Mouse (Mus musculus) stomach, postnatal 0 days (tissue): ENCODE measurements around the gene Umps. TPM values are rescaled to one million over a fixed set of nuclear protein-coding genes. Genes with fewer than 3 reads are reported as not detected.
A peak's percentile ranks its signal among the peaks of the same experiment; 100 is the strongest.

Experiments used
- ATAC-seq: fragments of 200-750 bp; cut with Nextera tagmentation; 2 replicates; pipeline ENCODE4 v1.8.0; 2017; ENCODE audit not compliant: low FRiP score, low TSS enrichment
- DNase-seq: peaks from one replicate; pipeline ENCODE4 v3.0.0-alpha.2; 2016; ENCODE audit warnings: low spot score
- H3K27ac ChIP-seq: fragments of 300-500 bp; sonication (generic); replicated peaks from 2 replicates; pipeline ENCODE4 v1.5.1; 2014; ENCODE audit warnings: mild to moderate bottlenecking, control low read depth
- H3K27me3 ChIP-seq: fragments of 300-500 bp; sonication (generic); 2 replicates; pipeline ENCODE4 v1.6.1; 2014; ENCODE audit warnings: low read length; ENCODE audit not compliant: control insufficient read depth, insufficient read depth
- H3K36me3 ChIP-seq: fragments of 300-500 bp; sonication (generic); 2 replicates; pipeline ENCODE4 v1.6.1; 2014; ENCODE audit warnings: low read length, mixed read lengths; ENCODE audit not compliant: control insufficient read depth, insufficient read depth
- H3K4me1 ChIP-seq: fragments of 300-500 bp; sonication (generic); replicated peaks from 2 replicates; pipeline ENCODE4 v1.6.1; 2014; ENCODE audit warnings: antibody characterized with exemption; ENCODE audit not compliant: control insufficient read depth, insufficient read depth
- H3K4me2 ChIP-seq: fragments of 300-500 bp; sonication (generic); replicated peaks from 2 replicates; pipeline ENCODE4 v1.6.1; 2014; ENCODE audit warnings: low read depth, mild to moderate bottlenecking, control low read depth, moderate library complexity
- H3K4me3 ChIP-seq: fragments of 300-500 bp; sonication (generic); 2 replicates; pipeline ENCODE4 v1.5.1; 2014; ENCODE audit warnings: low read depth, low read length, control low read depth
- H3K9ac ChIP-seq: fragments of 300-500 bp; sonication (generic); 2 replicates; pipeline ENCODE4 v1.6.1; 2014; ENCODE audit warnings: mild to moderate bottlenecking, low read length, control low read depth, mixed read lengths
- H3K9me3 ChIP-seq: fragments of 300-500 bp; sonication (generic); 2 replicates; pipeline ENCODE4 v1.6.1; 2016; ENCODE audit warnings: low read length; ENCODE audit not compliant: control insufficient read depth
- CTCF ChIP-seq: IDR thresholded peaks from 2 replicates; pipeline ENCODE4 v1.5.1; 2016; ENCODE audit warnings: antibody characterized with exemption, low read depth, mild to moderate bottlenecking, moderate library complexity
- EP300 ChIP-seq: optimal IDR thresholded peaks from 2 replicates; pipeline ENCODE3; 2016; ENCODE audit warnings: antibody characterized with exemption
- WGBS: fragments of 180-500 bp; shearing (Covaris S2); extraction: QIAGEN DNeasy Blood & Tissue Kit; methylation state at CpG from one replicate; pipeline ENCODE4 v1.1.7; 2014; 5-methylcytosine and 5-hydroxymethylcytosine counted together
- polyA plus RNA-seq: library from polyadenylated mRNA; unstranded; fragments of >200 nt; fragmentation: Nextera tagmentation; extraction: Ambion mirVana; gene quantifications from 2 replicates; pipeline ENCODE4 v1.2.1, GENCODE M21; 2015

The Umps gene
- 24.0 and 26.4 TPM in 2 replicates for polyA plus RNA-seq

GRCm38 (mm10) chr16:33966538-33967282, at the start of gene Umps:
TSS of gene Umps (minus strand) at chr16:33967038.
- peak; percentile 85 for DNase-seq
- peak within 1 kb of the TSS; percentile 82 for H3K27ac ChIP-seq
- H3K36me3 ChIP-seq = peaks cover 3% of the 10 kb centered on the region
- no peaks in the 10 kb centered on the region for H3K9me3 ChIP-seq
- peak; percentile 77 for ATAC-seq
- no peaks in the 10 kb centered on the region for H3K27me3 ChIP-seq
- TF ChIP-seq CTCF (no peak), EP300 (no peak)
- H3K9ac ChIP-seq = peak within 1 kb of the TSS; percentile 76
- WGBS = under 1% methylated on average over 44 of the region's 44 CpGs
- H3K4me1 ChIP-seq = no peaks in the 10 kb centered on the region
- H3K4me3 ChIP-seq = peak within 1 kb of the TSS; percentile 75
- peak within 1 kb of the TSS; percentile 92 for H3K4me2 ChIP-seq

- TF ChIP-seq CTCF = no peak
- no peak for TF ChIP-seq EP300
- H3K9ac ChIP-seq = no peak overlapping the region
- peaks cover 10% of the 10 kb centered on the region for H3K36me3 ChIP-seq
- no peak overlapping the region for H3K4me3 ChIP-seq
- H3K27ac ChIP-seq = no peak overlapping the region
- DNase-seq (no peak), ATAC-seq (no peak)
- H3K27me3 ChIP-seq = no peaks in the 10 kb centered on the region
- H3K9me3 ChIP-seq = no peaks in the 10 kb centered on the region
- 89% methylated on average over 20 of the region's 20 CpGs for WGBS
- no peaks in the 10 kb centered on the region for H3K4me1 ChIP-seq
- no peak overlapping the region for H3K4me2 ChIP-seq
These were observed 45.4 kb upstream of the Umps start for GRCm38 (mm10) chr16:34011991-34012845.

- TF ChIP-seq EP300 (no peak), CTCF (0 out of 2 replicates have a peak, but pooled peaks have one; percentile 14)
- 88% methylated on average over 2 of the region's 2 CpGs for WGBS
- Histone ChIP-seq H3K4me1 (no peaks in the 10 kb centered on the region), H3K4me2 (no peak overlapping the region), H3K9me3 (no peaks in the 10 kb centered on the region), H3K27ac (no peak overlapping the region), H3K4me3 (no peak overlapping the region), H3K9ac (no peak overlapping the region), H3K27me3 (no peaks in the 10 kb centered on the region), H3K36me3 (peaks cover 6% of the 10 kb centered on the region)
- no peak for ATAC-seq
- no peak for DNase-seq
These were observed 42.7 kb upstream of the Umps start for GRCm38 (mm10) chr16:34009567-34009966.

GRCm38 (mm10) chr16:34005986-34006385, 39.1 kb upstream of the Umps start:
- Histone ChIP-seq H3K9me3 (no peaks in the 10 kb centered on the region), H3K4me2 (no peak overlapping the region), H3K36me3 (0 out of 2 replicates have a peak, but pooled peaks cover 3% of the 10 kb centered on the region), H3K4me1 (no peaks in the 10 kb centered on the region; the same call in 1 of the 2 replicates), H3K27ac (no peak overlapping the region), H3K9ac (no peak overlapping the region), H3K27me3 (no peaks in the 10 kb centered on the region), H3K4me3 (no peak overlapping the region)
- no peak for TF ChIP-seq EP300
- no peak for TF ChIP-seq CTCF
- 96% methylated on average over 3 of the region's 3 CpGs for WGBS
- DNase-seq (no peak), ATAC-seq (no peak)

GRCm38 (mm10) chr16:34004128-34004578, 37.3 kb upstream of the Umps start:
- Histone ChIP-seq H3K9me3 (no peaks in the 10 kb centered on the region), H3K36me3 (no peaks in the 10 kb centered on the region), H3K27ac (no peak overlapping the region; the same call in 1 of the 2 replicates), H3K4me2 (no peak overlapping the region), H3K9ac (no peak overlapping the region), H3K4me1 (no peaks in the 10 kb centered on the region; the same call in 1 of the 2 replicates), H3K27me3 (no peaks in the 10 kb centered on the region), H3K4me3 (no peak overlapping the region)
- ATAC-seq (no peak), DNase-seq (no peak)
- TF ChIP-seq CTCF = no peak
- TF ChIP-seq EP300 = no peak
- 26% methylated on average over 4 of the region's 4 CpGs for WGBS
